Mouse (Mus musculus) stomach, embryonic 16.5 days (tissue): Measurements from ENCODE around the gene Cyp4x1. TPM values are rescaled to one million over a fixed set of nuclear protein-coding genes. Genes with fewer than 3 reads are reported as not detected.

Experiments used
- ATAC-seq: fragments of 200-750 bp; cut with Nextera tagmentation; 2 replicates; pipeline ENCODE4 v1.8.0; 2017; ENCODE audit warnings: moderate number of reproducible peaks, moderate TSS enrichment; ENCODE audit not compliant: insufficient read depth, low FRiP score
- H3K27ac ChIP-seq: fragments of 300-500 bp; sonication (generic); 2 replicates; pipeline ENCODE4 v1.5.1; 2014; ENCODE audit warnings: low read length
- H3K27me3 ChIP-seq: fragments of 300-500 bp; sonication (generic); 2 replicates; pipeline ENCODE4 v1.6.1; 2014; ENCODE audit warnings: low read length, control low read depth, mixed read lengths; ENCODE audit not compliant: control insufficient read depth, insufficient read depth
- H3K36me3 ChIP-seq: fragments of 300-500 bp; sonication (generic); 2 replicates; pipeline ENCODE4 v1.6.1; 2014; ENCODE audit warnings: low read length; ENCODE audit not compliant: control insufficient read depth, insufficient read depth
- H3K4me1 ChIP-seq: fragments of 300-500 bp; sonication (generic); 2 replicates; pipeline ENCODE4 v1.6.1; 2014; ENCODE audit warnings: low read length, control low read depth, mixed read lengths; ENCODE audit not compliant: control insufficient read depth, insufficient read depth
- H3K4me2 ChIP-seq: fragments of 300-500 bp; sonication (generic); 2 replicates; pipeline ENCODE4 v1.6.1; 2014; ENCODE audit warnings: low read depth, low read length, mixed read lengths
- H3K4me3 ChIP-seq: fragments of 300-500 bp; sonication (generic); replicated peaks from 2 replicates; pipeline ENCODE4 v1.5.1; 2014; ENCODE audit warnings: mild to moderate bottlenecking, low read length
- H3K9ac ChIP-seq: fragments of 300-500 bp; sonication (generic); 2 replicates; pipeline ENCODE4 v1.6.1; 2014; ENCODE audit warnings: low read length
- H3K9me3 ChIP-seq: fragments of 300-500 bp; sonication (generic); replicated peaks from 2 replicates; pipeline ENCODE4 v1.6.1; 2016; ENCODE audit warnings: low read length, control low read depth; ENCODE audit not compliant: control insufficient read depth
- WGBS: fragments of 180-500 bp; shearing (Covaris S2); extraction: QIAGEN DNeasy Blood & Tissue Kit; methylation state at CpG from one replicate; pipeline ENCODE4 v1.1.7; 2014; 5-methylcytosine and 5-hydroxymethylcytosine counted together
- polyA plus RNA-seq: library from polyadenylated mRNA; unstranded; fragments of >200 nt; fragmentation: Nextera tagmentation; extraction: Ambion mirVana; gene quantifications from 2 replicates; pipeline ENCODE4 v1.2.1, GENCODE M21; 2015

Cyp4x1 gene
- polyA plus RNA-seq, 1 experiment from 2014 or later = 0.61 TPM

- no peak for ATAC-seq
- 21% methylated on average over 6 of the region's 6 CpGs for WGBS
- Histone ChIP-seq H3K36me3 (no peaks in the 10 kb centered on the region), H3K9ac (no peak overlapping the region), H3K4me1 (0 out of 2 replicates have a peak, but pooled peaks cover 2% of the 10 kb centered on the region), H3K4me2 (no peak overlapping the region), H3K27me3 (no peaks in the 10 kb centered on the region; the same call in 1 of the 2 replicates), H3K4me3 (no peak overlapping the region), H3K9me3 (no peaks in the 10 kb centered on the region), H3K27ac (no peak overlapping the region)
These were observed 48.5 kb downstream of the Cyp4x1 start for GRCm38 (mm10) chr4:115085522-115086095.

GRCm38 (mm10) chr4:115083031-115083430, 51.0 kb downstream of the Cyp4x1 start:
- no peak overlapping the region for H3K27ac ChIP-seq
- no peak overlapping the region for H3K4me2 ChIP-seq
- H3K4me1 ChIP-seq = 0 out of 2 replicates have a peak, but pooled peaks cover 7% of the 10 kb centered on the region
- no peak overlapping the region for H3K9ac ChIP-seq
- no peaks in the 10 kb centered on the region for H3K9me3 ChIP-seq
- H3K27me3 ChIP-seq = no peaks in the 10 kb centered on the region
- no peak for ATAC-seq
- 84% methylated on average over 3 of the region's 3 CpGs for WGBS
- no peak overlapping the region for H3K4me3 ChIP-seq
- H3K36me3 ChIP-seq = no peaks in the 10 kb centered on the region

GRCm38 (mm10) chr4:115079821-115080349, 54.2 kb downstream of the Cyp4x1 start:
- 30% methylated on average over 5 of the region's 5 CpGs for WGBS

GRCm38 (mm10) chr4:115078892-115079820, 54.9 kb downstream of the Cyp4x1 start:
- H3K4me1 ChIP-seq = 0 out of 2 replicates have a peak, but pooled peaks cover 5% of the 10 kb centered on the region
- WGBS = 36% methylated on average over 10 of the region's 10 CpGs
- H3K27ac ChIP-seq = no peak overlapping the region
- no peak overlapping the region for H3K4me3 ChIP-seq
- no peaks in the 10 kb centered on the region for H3K27me3 ChIP-seq
- no peaks in the 10 kb centered on the region for H3K36me3 ChIP-seq
- H3K9me3 ChIP-seq = no peaks in the 10 kb centered on the region
- H3K4me2 ChIP-seq = no peak overlapping the region
- H3K9ac ChIP-seq = no peak overlapping the region
- ATAC-seq = peak; percentile 64; the same call in 1 of the 2 replicates

More at GRCm38 (mm10) chr4:115079821-115080349, 54.2 kb downstream of the Cyp4x1 start:
- H3K4me3 ChIP-seq = no peak overlapping the region
- H3K27me3 ChIP-seq = no peaks in the 10 kb centered on the region
- H3K9ac ChIP-seq = no peak overlapping the region
- no peak overlapping the region for H3K4me2 ChIP-seq
- ATAC-seq = no peak
- no peaks in the 10 kb centered on the region for H3K9me3 ChIP-seq
- 0 out of 2 replicates have a peak, but pooled peaks cover 5% of the 10 kb centered on the region for H3K4me1 ChIP-seq
- H3K27ac ChIP-seq = no peak overlapping the region
- H3K36me3 ChIP-seq = no peaks in the 10 kb centered on the region

GRCm38 (mm10) chr4:115075204-115075915, 58.7 kb downstream of the Cyp4x1 start:
- peak; percentile 31; the same call in 1 of the 2 replicates for ATAC-seq
- WGBS = 34% methylated on average over 3 of the region's 3 CpGs
- H3K27ac ChIP-seq = peak overlapping the region; percentile 22

GRCm38 (mm10) chr4:115074789-115075188, 59.3 kb downstream of the Cyp4x1 start:
- no peak overlapping the region for H3K27ac ChIP-seq
- no peak for ATAC-seq
- 82% methylated on average over 1 of the region's 1 CpGs for WGBS
- no peak overlapping the region for H3K4me3 ChIP-seq
- no peaks in the 10 kb centered on the region for H3K9me3 ChIP-seq
- no peak overlapping the region for H3K9ac ChIP-seq
- no peaks in the 10 kb centered on the region for H3K27me3 ChIP-seq
- 0 out of 2 replicates have a peak, but pooled peaks cover 5% of the 10 kb centered on the region for H3K4me1 ChIP-seq
- no peaks in the 10 kb centered on the region for H3K36me3 ChIP-seq
- H3K4me2 ChIP-seq = no peak overlapping the region

More at GRCm38 (mm10) chr4:115075204-115075915, 58.7 kb downstream of the Cyp4x1 start:
- no peaks in the 10 kb centered on the region for H3K27me3 ChIP-seq
- H3K9ac ChIP-seq = no peak overlapping the region
- H3K4me3 ChIP-seq = no peak overlapping the region
- H3K4me1 ChIP-seq = 0 out of 2 replicates have a peak, but pooled peaks cover 5% of the 10 kb centered on the region
- no peak overlapping the region for H3K4me2 ChIP-seq
- no peaks in the 10 kb centered on the region for H3K9me3 ChIP-seq
- no peaks in the 10 kb centered on the region for H3K36me3 ChIP-seq

- Histone ChIP-seq H3K4me1 (no peaks in the 10 kb centered on the region), H3K9me3 (no peaks in the 10 kb centered on the region), H3K9ac (no peak overlapping the region), H3K36me3 (no peaks in the 10 kb centered on the region), H3K27me3 (0 out of 2 replicates have a peak, but pooled peaks cover 4% of the 10 kb centered on the region), H3K27ac (no peak overlapping the region), H3K4me2 (no peak overlapping the region), H3K4me3 (no peak overlapping the region)
- WGBS = 17% methylated on average over 1 of the region's 1 CpGs
- ATAC-seq = no peak
These were observed 62.4 kb downstream of the Cyp4x1 start for GRCm38 (mm10) chr4:115071668-115072067.

- Histone ChIP-seq H3K4me3 (peak overlapping the region; percentile 54), H3K9me3 (no peaks in the 10 kb centered on the region), H3K27ac (no peak overlapping the region), H3K9ac (peak overlapping the region; percentile 61), H3K27me3 (peaks cover 77% of the 10 kb centered on the region), H3K36me3 (no peaks in the 10 kb centered on the region), H3K4me2 (peak overlapping the region; percentile 88), H3K4me1 (0 out of 2 replicates have a peak, but pooled peaks cover 7% of the 10 kb centered on the region)
- WGBS = 2% methylated on average over 31 of the region's 31 CpGs
- ATAC-seq = peak; percentile 18; the same call in 1 of the 2 replicates
These were observed 70.4 kb downstream of the Cyp4x1 start for GRCm38 (mm10) chr4:115063518-115064239.
